Mouse (Mus musculus) fat pad, adult 2 months (tissue): ENCODE measurements at regions not wholly inside any gene's neighbourhood (a gene's known extent, or its start where the extent isn't known, plus 50 kb on each side); places are given as distances from the start of the nearest gene placed in this dataset.

ENCODE experiments used
- DNase-seq: peaks from one replicate; pipeline ENCODE4 v3.0.0-alpha.2; 2011; ENCODE audit warnings: low read depth, low spot score; ENCODE audit errors: extremely low read depth

DNA sequence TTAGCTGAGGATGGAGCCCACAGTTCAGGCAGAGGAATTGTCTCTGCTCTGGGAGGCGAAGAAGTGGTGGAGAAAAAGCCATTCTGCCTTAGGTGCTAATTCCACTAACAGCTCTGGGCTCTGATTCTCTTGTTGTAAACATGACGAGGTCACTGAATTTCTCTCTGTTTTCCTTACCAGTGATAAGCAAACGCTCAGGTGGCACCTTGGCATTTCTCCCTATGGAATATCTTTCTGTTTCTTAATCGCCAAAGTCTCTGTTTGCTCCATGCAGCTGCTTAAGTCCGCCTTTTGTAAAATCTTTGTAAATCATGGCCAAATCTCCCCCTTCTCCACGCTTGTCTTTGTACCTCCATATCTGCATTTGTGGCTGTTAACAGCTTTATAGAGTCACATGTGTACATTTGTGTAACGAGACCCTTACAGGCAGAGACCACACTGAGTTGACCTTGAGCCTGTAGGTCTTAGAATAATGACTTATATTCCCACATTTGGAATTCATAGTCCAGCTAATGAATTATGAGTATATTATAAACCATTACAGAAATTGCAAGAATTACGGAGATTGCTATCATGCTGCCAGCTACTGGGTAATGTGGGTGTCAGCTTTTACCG is 225.8 kb downstream of the Usp25 start:
- DNase-seq = no peak

GRCm38 (mm10) chr16:77238358-77239175 is 225.1 kb downstream of the Usp25 start:
- no peak for DNase-seq

DNA sequence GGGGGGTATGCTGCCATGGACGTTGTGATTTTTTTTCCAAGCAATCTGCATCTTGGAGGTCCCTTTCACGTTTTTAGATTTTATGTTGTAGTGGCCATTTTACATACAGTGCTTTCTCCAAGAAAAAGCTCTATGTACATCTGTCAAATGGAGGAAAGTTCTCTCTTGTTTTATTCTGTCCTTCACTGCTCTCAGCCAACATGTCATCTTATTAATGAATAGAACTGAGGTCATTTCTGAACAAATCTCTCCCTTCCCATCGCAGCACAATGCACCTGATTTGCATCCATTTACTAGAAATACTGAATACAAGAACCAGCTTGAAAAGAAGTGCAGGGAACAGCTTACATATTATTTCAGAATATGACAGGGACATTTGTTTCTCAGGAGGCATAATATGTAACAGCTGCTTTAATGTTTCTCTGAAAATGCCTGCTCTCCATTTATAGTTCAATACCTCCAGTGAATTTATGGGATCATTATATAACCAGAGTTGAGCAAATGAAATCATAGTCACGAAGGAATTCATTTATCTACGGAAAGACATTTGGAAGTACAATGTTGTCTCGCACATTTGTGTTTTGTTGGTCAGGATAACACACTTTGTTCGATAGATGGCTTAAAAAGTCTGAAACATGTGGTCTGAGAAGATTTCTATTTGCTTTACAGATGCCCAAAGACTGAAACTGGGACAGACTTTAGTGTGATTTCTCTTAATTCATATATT is 224.3 kb downstream of the Usp25 start:
- DNase-seq = no peak

GRCm38 (mm10) chr16:77237272-77237603 is 223.7 kb downstream of the Usp25 start:
- no peak for DNase-seq

DNA sequence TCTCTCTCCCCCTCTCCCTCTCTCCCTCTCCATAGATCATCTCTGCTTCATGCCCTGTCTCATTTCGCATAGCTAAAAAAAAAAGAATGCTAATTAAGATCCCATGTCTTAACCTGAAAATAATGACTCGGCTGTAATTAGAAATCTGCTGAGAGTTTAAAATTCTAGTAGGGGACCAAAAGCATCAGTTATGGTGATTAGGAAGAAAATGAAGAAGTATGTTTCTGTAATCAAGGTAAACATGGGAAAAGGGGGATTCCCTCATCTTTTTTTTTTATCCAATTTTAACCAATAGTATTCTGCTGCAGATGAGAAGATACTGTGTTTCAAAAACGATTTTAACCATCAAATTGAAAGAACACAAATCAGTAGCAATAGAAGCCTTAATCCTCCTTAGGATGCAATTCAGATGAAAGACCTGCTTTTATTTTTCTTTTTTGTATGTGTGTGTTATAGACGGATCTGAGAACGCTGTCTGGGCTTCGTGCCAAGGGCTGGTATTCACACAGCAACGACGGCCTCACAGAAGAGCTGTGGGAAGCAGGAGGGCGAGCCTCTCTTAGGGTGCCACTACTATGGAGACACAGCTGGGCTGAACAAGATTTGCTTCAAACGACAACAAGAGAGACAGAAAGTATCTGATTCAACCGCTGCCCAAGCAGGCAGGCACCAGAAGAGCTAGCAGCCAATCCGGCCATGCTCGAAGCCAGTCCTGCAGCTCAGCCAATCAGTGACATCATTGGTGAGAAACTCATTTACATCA is 223.2 kb downstream of the Usp25 start:
- no peak for DNase-seq

- no peak for DNase-seq
These were observed 222.5 kb downstream of the Usp25 start for GRCm38 (mm10) chr16:77236021-77236420.

DNA sequence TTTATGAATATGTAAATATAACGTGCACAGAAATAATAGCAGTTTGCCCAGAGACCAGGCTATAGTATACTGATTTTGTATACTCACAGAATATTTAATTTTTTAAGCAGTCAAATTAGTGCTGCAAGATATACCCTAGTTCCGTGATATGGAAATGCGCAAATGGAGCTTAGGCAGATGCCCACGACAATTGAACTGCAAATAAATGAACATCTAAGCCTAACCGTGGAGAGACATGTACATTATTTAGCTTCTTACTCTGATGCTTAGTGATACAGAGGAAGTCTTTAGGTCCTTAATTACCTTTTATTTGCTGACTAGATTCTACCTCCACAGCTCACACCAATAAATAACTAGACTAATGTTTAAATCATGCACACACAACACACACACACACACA is 221.9 kb downstream of the Usp25 start:
- DNase-seq = no peak
